Mouse (Mus musculus) embryo, embryonic 9.5 days (tissue): ENCODE results near the gene Bean1.
"Not testable (repeated sequence)": the region's sequence is repeated elsewhere in the genome, so short reads cannot be mapped to it uniquely, and the experiment has no call there.

Experiments
- DNase-seq: peaks from one replicate; pipeline ENCODE4 v3.0.0-alpha.2; 2017; ENCODE audit errors: extremely low spot score

Bean1 gene

GRCm38 (mm10) chr8:104242038-104242644 is 71.9 kb downstream of the Bean1 start:
- DNase-seq: no peak

- DNase-seq: no peak
These were observed 76.4 kb downstream of the Bean1 start for GRCm38 (mm10) chr8:104246621-104247020.

- DNase-seq: no peak
These were observed 77.0 kb downstream of the Bean1 start for GRCm38 (mm10) chr8:104247054-104247907.

- DNase-seq: no peak
These were observed 77.7 kb downstream of the Bean1 start for GRCm38 (mm10) chr8:104247908-104248275.

- DNase-seq: peak; percentile 84
These were observed 78.0 kb downstream of the Bean1 start, which contains the start of gene Tk2 for GRCm38 (mm10) chr8:104248276-104248675. Gene Tk2 (minus strand): TSS chr8:104248558.

GRCm38 (mm10) chr8:104249442-104249996 is 79.3 kb downstream of the Bean1 start:
- no peak for DNase-seq

- DNase-seq: peak; percentile 88
These were observed 80.5 kb downstream of the Bean1 start, which contains the start of gene Cklf for GRCm38 (mm10) chr8:104250439-104251367. Gene Cklf (plus strand): TSS chr8:104250861.

- peak; percentile 28 for DNase-seq
These were observed 81.2 kb downstream of the Bean1 start for GRCm38 (mm10) chr8:104251461-104251860.

- DNase-seq: peak; percentile 9
These were observed 82.8 kb downstream of the Bean1 start for GRCm38 (mm10) chr8:104253016-104253415.

- DNase-seq: not testable (repeated sequence)
These were observed 91.6 kb downstream of the Bean1 start for GRCm38 (mm10) chr8:104261802-104262201.

- DNase-seq: not testable (repeated sequence)
These were observed 94.2 kb downstream of the Bean1 start for GRCm38 (mm10) chr8:104264271-104264935.

GRCm38 (mm10) chr8:104268368-104268767 is 98.1 kb downstream of the Bean1 start:
- DNase-seq: no peak
